Mouse (Mus musculus) heart, postnatal 4 days (tissue): Measurements from ENCODE around the gene Slc39a2. TPM values are rescaled to one million over a fixed set of nuclear protein-coding genes. Genes with fewer than 3 reads are reported as not detected.
"Not testable (repeated sequence)": the region's sequence is repeated elsewhere in the genome, so short reads cannot be mapped to it uniquely, and the experiment has no call there.

ENCODE experiments used
- DNase-seq: peaks from one replicate; pipeline ENCODE4 v3.0.0; 2021
- total RNA-seq, 2 experiments: library from RNA; stranded (reverse); gene quantifications; 2 replicates each; pipeline ENCODE4 v1.2.3; 2021

Slc39a2 gene
- total RNA-seq, 2 experiments from 2014 or later = 0.29 to 0.48 TPM

GRCm38 (mm10) chr14:51902806-51903710 is 10.4 kb downstream of the Slc39a2 start:
- DNase-seq = peak; percentile 90

DNA sequence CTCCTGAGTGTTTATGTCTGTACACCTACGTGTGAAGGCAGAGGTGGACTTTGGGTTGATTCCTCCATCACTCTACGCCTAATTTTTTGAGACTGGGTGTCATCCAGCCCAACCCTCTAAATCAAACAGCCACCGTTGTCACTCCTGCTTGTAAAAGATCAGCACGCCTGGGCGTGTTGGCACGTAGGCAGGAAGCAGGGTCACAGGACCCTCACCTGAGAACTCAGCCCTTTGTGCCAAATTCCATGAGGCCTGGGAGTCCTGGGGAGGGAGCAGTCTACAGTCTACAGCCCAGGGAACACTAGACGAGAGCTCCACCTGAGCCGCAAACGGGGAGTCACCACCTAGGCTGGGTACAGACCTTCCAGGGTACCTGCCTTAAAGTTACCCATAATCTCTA is 11.1 kb downstream of the Slc39a2 start:
- DNase-seq = no peak

DNA sequence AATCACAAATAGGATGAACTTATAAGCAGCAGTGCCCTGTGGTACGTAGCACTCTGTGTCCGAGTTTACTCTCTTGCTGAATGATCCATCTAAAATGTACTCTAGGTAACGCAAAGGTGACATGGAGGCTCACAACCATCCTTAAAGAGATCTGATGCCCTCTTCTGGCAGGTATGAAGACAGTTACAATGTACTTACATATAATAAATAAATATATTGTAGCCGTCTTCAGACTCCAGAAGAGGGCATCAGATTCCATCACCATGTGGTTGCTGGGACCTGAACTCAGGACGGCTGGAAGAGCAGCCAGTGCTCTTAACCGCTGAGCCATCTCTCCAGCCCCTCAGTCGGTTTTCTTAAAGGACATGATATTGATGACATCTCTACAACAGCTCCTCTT is 12.0 kb downstream of the Slc39a2 start:
- no peak for DNase-seq

DNA sequence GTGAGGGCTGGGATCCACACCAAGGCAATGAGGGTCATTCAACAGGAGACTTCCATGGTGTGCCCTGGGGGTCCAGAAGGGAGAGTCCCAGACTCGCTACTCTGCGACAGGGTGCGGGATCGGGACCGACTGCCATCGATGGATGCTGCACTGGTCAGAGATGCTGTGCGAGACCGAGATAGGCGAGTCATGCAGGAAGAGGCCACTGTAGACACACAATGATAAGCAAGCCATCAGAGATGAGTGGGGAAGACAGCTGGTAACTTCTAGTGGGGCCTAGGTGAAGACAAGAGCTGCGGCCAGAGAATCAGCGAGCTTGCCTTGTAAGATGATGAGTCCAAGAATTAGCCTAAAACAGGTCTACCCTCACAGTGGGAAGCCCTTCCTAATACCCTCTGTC is 13.4 kb downstream of the Slc39a2 start:
- no peak for DNase-seq

- DNase-seq = no peak
These were observed 18.6 kb downstream of the Slc39a2 start for GRCm38 (mm10) chr14:51911301-51911700.

GRCm38 (mm10) chr14:51912391-51913061 is 19.8 kb downstream of the Slc39a2 start:
- peak; percentile 27 for DNase-seq

DNA sequence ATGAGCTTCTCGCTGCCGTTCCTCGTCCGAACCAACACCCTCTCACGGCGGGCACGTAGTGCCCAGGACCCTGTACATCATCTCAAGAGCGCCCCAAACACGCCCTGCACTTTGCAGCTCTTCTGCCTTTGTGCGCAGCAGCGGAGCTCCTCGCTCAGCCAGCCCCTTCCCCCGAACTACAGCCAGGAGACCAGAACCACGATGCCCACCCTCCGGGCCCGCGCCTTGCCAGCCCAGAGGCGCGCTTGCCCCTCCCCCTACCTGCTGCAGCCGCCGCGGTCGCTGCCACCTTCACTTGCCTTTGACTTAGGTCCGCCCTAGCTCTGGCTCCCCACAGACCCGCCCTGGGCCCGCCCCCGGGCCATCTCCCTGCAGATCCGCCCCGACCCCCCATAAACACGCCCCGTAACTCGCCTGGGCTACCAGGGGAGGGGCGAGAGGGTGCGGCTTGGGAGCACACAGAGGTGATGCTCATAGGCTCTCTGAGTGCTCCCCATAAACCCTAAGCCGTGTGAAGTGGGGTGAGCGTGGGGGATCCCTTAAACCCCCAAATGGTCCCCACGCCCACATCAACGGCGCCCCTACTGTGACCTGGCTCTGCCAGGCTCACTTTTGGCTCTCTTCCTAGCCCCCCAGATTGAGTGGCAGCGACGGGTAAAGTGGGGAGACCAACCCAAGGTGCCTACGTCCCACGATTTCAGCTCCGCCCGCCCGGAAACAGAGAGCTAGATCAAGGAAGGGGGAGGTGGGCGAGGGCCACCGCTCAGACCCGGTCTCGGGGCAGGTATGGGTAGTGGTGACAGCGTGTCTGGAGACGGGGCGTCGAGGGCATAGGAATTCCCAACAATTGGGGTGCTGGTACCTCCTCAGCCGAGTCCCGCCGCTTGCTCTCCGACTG is 20.6 kb downstream of the Slc39a2 start:
- peak; percentile 88 for DNase-seq

DNA sequence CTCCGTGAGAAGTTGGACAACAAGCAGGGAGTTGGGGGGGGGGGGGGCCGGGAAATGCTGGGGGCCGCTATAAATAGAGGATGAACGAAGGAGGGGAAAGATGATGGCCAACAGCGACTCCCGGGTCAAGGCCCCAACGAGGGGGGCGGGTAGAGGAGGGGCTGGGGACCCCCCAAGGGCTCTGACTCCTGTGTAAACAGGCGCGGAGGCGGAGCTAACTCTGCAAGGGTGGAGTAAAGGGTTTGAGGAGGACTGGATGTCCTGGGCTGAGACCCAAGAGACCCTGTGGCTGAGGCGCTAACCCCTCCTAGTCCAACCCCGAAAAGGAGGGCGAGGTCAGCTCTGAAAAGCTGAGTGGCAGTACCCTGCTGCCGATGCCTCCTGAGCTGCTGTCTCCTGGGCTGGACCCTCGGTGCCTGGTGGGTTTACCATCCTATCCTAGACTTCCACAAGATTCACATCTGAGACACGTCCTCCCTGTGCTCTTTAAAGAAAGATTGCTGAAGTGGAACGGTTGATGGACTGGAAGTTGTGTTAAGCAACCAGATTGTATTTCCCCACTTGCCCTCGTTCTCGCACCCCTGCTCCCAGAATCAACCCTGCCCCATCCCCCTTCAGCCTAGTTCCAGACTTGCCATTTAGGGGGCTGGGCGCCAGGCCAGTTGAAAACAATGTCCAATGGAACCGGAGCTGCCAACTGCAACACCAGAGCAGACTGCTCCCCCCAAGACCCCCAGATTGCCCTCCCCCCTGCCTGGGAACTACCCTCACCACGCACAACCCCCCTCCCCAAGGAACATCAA is 21.5 kb downstream of the Slc39a2 start, which contains the start of gene Ndrg2:
Ndrg2 (minus strand) TSS at position 199 of the 803 bp plus-strand sequence.
- peak; percentile 83 for DNase-seq

DNA sequence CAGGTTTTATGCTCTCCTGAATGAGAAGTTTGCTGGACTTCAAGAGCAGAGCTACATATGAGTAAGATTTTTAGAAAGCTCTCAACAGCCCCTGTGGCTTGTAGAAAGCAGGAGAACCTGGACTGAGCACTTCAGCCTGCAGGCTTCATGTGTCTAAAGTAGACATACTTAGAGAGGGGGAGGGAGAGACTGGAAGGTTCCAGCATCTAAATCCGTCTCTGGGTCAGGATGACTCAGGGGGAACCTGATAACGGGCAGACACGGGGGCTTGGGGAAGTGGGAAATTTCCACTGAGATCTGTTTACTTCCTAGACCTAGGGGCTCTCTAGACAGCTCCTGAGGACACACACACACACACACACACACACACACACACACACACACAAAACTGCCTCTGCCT is 22.3 kb downstream of the Slc39a2 start:
- DNase-seq = peak; percentile 36

GRCm38 (mm10) chr14:51916539-51916938 is 23.9 kb downstream of the Slc39a2 start:
- DNase-seq = no peak

DNA sequence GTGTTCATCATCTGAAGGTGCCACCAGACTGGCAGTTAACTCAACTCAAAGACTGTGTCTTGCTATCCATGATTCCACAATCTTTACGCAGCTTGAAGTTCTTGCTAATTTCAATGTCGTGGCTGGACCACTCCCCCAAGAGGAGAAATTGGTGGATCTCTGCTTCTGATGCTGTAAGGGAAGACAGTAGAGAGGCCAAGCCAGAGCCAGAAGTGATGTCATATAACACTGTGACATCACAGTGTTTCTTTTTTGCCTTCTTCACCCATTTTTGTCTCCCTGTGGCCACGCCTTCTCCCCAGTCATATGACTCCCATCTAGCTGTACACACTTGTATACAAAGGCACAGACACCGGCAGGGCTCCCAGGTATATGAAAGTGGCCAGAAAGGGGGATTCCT is 25.4 kb downstream of the Slc39a2 start, which contains the start of gene Tppp2:
Tppp2 (plus strand) TSS at position 301 of the 400 bp plus-strand sequence.
- no peak for DNase-seq

DNA sequence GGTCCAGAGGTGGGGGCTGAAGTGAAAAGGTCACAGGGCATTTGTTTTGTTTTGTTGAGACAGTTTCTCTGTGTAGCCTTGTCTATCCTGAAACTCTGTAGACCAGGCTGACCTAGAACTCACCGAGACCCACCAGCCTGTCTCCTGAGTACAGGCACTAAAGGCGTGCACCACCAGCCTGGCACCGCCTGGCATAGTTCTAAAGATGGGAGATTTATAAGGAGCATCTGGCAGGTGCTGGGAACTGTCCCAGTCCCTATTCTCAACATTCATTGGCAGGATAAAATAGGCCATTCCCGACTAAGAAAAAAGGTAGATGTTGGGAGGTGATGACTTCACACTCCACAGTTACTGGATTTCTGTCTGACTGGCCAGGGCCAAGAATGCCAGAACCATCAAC is 26.3 kb downstream of the Slc39a2 start:
- DNase-seq = no peak

- DNase-seq = peak; percentile 68
These were observed 29.3 kb downstream of the Slc39a2 start for GRCm38 (mm10) chr14:51921759-51922570.

DNA sequence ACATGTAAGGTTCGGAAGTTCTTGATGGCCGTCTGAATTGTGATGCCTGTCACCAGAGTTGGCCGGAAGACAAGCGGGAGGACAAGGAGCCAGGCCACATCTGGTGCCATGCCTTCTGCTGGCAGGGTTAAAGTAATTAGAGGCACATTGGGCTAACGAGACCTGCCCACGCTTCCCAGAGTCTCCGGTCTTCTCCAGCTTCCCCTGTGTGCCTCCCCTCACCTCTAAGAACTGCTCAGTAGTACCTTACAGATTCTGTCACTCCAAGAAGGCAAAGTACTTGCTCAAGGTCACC is 29.8 kb downstream of the Slc39a2 start, which contains the start of gene Rnase13:
Rnase13 (minus strand) TSS at position 203 of the 295 bp plus-strand sequence.
- no peak for DNase-seq

GRCm38 (mm10) chr14:51922910-51923309 is 30.2 kb downstream of the Slc39a2 start:
- DNase-seq = no peak

- DNase-seq = no peak
These were observed 30.8 kb downstream of the Slc39a2 start for GRCm38 (mm10) chr14:51923492-51923891.

- not testable (repeated sequence) for DNase-seq
These were observed 34.2 kb downstream of the Slc39a2 start for GRCm38 (mm10) chr14:51926930-51927329.

- DNase-seq = peak; percentile 74
These were observed 36.7 kb downstream of the Slc39a2 start for GRCm38 (mm10) chr14:51929309-51929943.

DNA sequence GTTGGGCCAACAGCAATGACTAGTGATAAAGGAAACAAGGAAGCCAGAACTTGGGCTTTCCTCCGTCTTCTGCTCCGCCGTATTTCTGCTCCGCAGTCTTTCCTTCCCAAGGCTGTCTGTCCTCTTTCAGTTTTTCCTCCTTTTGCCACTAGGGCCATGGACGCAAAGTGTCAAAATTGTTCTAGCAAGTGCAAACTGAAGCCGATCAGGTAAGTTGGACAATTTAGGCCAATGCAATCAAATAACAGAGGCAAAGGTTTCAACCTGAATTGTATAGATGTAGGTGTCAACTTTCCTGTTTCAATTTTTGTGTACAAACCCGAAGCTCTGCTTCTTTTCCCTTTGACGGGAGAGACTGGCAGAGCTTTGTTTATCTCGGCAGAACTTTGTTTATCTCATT is 37.3 kb downstream of the Slc39a2 start:
- no peak for DNase-seq

GRCm38 (mm10) chr14:51930824-51931223 is 38.1 kb downstream of the Slc39a2 start:
- peak; percentile 78 for DNase-seq
